ENCODE assay signal across 8 mouse cellular contexts in genomic region chrX:99141079-99141478, GRCm38 (mm10). TPM values are rescaled to one million over a fixed set of nuclear protein-coding genes. Genes with fewer than 3 reads are reported as not detected.
DNase-seq lines count a peak whose midpoint lies in the region; ATAC-seq lines count a peak whose summit lies in the region.

No protein-coding gene starts in this region.

- peak overlapping the region; percentile 70 for H3K4me3 ChIP-seq in forebrain, embryonic 16.5 days (replicated peaks; ENCODE audit: low read length)

- DNase-seq in layer of hippocampus, adult 18-20 months (ENCODE audit: low spot score in 2 of 2): peak; percentile 30 to 39
- no peak for DNase-seq in layer of hippocampus, adult 9-10 months (ENCODE audit: low spot score)
- peak; percentile 57 for DNase-seq in kidney, postnatal 14 days
- DNase-seq in lung, postnatal 36 days: peak; percentile 85
- no peak for DNase-seq in cerebellum, postnatal 25 days
- no peak for DNase-seq in retina, postnatal 1 day
- no peak for DNase-seq in thymus, adult 18-20 months

- ATAC-seq in forebrain, embryonic 16.5 days: no peak

- no peaks in the 10 kb centered on the region for H3K27me3 ChIP-seq in forebrain, embryonic 16.5 days (replicated peaks; ENCODE audit: control insufficient read depth, insufficient read depth, low read length)

- H3K4me1 ChIP-seq in forebrain, embryonic 16.5 days (replicated peaks; ENCODE audit: control insufficient read depth, insufficient read depth, low read length): peaks cover 58% of the 10 kb centered on the region

- H3K4me2 ChIP-seq in forebrain, embryonic 16.5 days (ENCODE audit: low read length): peak overlapping the region; percentile 67

- H3K36me3 ChIP-seq in forebrain, embryonic 16.5 days (ENCODE audit: control insufficient read depth, insufficient read depth): no peaks in the 10 kb centered on the region

- no peaks in the 10 kb centered on the region for H3K9me3 ChIP-seq in forebrain, embryonic 16.5 days (ENCODE audit: control insufficient read depth, low read length)

- peak overlapping the region; percentile 88 for H3K27ac ChIP-seq in forebrain, embryonic 16.5 days (ENCODE audit: low read length)

- WGBS in forebrain, embryonic 16.5 days: 29% methylated on average over 8 of the region's 8 CpGs

- H3K9ac ChIP-seq in forebrain, embryonic 16.5 days (replicated peaks; ENCODE audit: low read depth, low read length): peak overlapping the region; percentile 88

RNA-seq across cellular contexts. Expression of gene Efnb1, which starts 5.1 kb away (rescaled TPM):
- total RNA-seq in layer of hippocampus, adult 18-20 months (2021): 10 to 100 TPM; 15.4 to 17.3 TPM
- polyA plus RNA-seq in forebrain, embryonic 16.5 days (2015; fragmentation: Nextera tagmentation; extraction: Ambion mirVana): 50.1 and 57.6 TPM in 2 replicates

Comparison
In these comparisons a context has a peak if more than half of its experiments do, and no peak if none do; other contexts are left out.
1. DNase-seq: peak in layer of hippocampus, adult 18-20 months (2 of 2), kidney, postnatal 14 days (single experiment) and lung, postnatal 36 days (single experiment); none in layer of hippocampus, adult 9-10 months (single experiment), cerebellum, postnatal 25 days (0 of 2), retina, postnatal 1 day (single experiment) and thymus, adult 18-20 months (0 of 2).